Mouse (Mus musculus): ENCODE measurements around the gene Ak3. TPM values are rescaled to one million over a fixed set of nuclear protein-coding genes. Genes with fewer than 3 reads are reported as not detected.
A peak's percentile ranks its signal among the peaks of the same experiment; 100 is the strongest.

Ak3 gene
- 155 and 160 TPM in 2 replicates for polyA plus RNA-seq (2012; rRNA removed)

GRCm38 (mm10) chr19:29047334-29048170, at the start of gene Ak3:
TSS of gene Ak3 (minus strand) at chr19:29047961.
- H3K4me1 ChIP-seq (ENCODE audit: control insufficient read depth, insufficient read depth, low read length), result peaks cover 13% of the 10 kb centered on the region; the same call in 1 of the 2 replicates
- H3K27me3 ChIP-seq (replicated peaks; ENCODE audit: control insufficient read depth, insufficient read depth, low read length), result no peaks in the 10 kb centered on the region
- peak within 1 kb of the TSS; percentile 92 for H3K4me3 ChIP-seq (ENCODE audit: insufficient read depth, low read depth, low read length)
- TF ChIP-seq POLR2A (IDR thresholded peaks at IDR 0.05; ENCODE audit: low read depth, low read length) (no peak), CTCF (conservative IDR thresholded peaks at IDR 0.05; ENCODE audit: insufficient read depth, insufficient read length, low read depth, low read length) (peak; percentile 47)
- H3K27ac ChIP-seq (ENCODE audit: insufficient read depth, low read depth, low read length), result peak within 1 kb of the TSS; percentile 99
- no peaks in the 10 kb centered on the region for H3K36me3 ChIP-seq (ENCODE audit: control insufficient read depth, insufficient read depth, low read length)
- WGBS, result under 1% methylated on average over 68 of the region's 68 CpGs
- peak; percentile 85 for DNase-seq

GRCm38 (mm10) chr19:29092194-29092593, 44.4 kb upstream of the Ak3 start:
- Histone ChIP-seq H3K27ac (ENCODE audit: insufficient read depth, low read depth, low read length) (no peak overlapping the region), H3K4me3 (ENCODE audit: insufficient read depth, low read depth, low read length) (no peak overlapping the region), H3K4me1 (ENCODE audit: control insufficient read depth, insufficient read depth, low read length) (no peaks in the 10 kb centered on the region), H3K36me3 (ENCODE audit: control insufficient read depth, insufficient read depth, low read length) (no peaks in the 10 kb centered on the region), H3K27me3 (replicated peaks; ENCODE audit: control insufficient read depth, insufficient read depth, low read length) (no peaks in the 10 kb centered on the region)
- DNase-seq, result no peak
- TF ChIP-seq POLR2A (IDR thresholded peaks at IDR 0.05; ENCODE audit: low read depth, low read length) (no peak), CTCF (conservative IDR thresholded peaks at IDR 0.05; ENCODE audit: insufficient read depth, insufficient read length, low read depth, low read length) (no peak)

- TF ChIP-seq POLR2A (IDR thresholded peaks at IDR 0.05; ENCODE audit: low read depth, low read length), result no peak
- no peak for TF ChIP-seq CTCF (conservative IDR thresholded peaks at IDR 0.05; ENCODE audit: insufficient read depth, insufficient read length, low read depth, low read length)
- 69% methylated on average over 6 of the region's 6 CpGs for WGBS
- H3K27ac ChIP-seq (ENCODE audit: insufficient read depth, low read depth, low read length), result no peak overlapping the region
- no peak overlapping the region for H3K4me3 ChIP-seq (ENCODE audit: insufficient read depth, low read depth, low read length)
- no peak for DNase-seq
- H3K36me3 ChIP-seq (ENCODE audit: control insufficient read depth, insufficient read depth, low read length), result no peaks in the 10 kb centered on the region
- no peaks in the 10 kb centered on the region for H3K4me1 ChIP-seq (ENCODE audit: control insufficient read depth, insufficient read depth, low read length)
- no peaks in the 10 kb centered on the region for H3K27me3 ChIP-seq (replicated peaks; ENCODE audit: control insufficient read depth, insufficient read depth, low read length)
Observed at GRCm38 (mm10) chr19:29088628-29089027, 40.9 kb upstream of the Ak3 start.

GRCm38 (mm10) chr19:29074802-29075201, 27.0 kb upstream of the Ak3 start:
- H3K4me3 ChIP-seq (ENCODE audit: insufficient read depth, low read depth, low read length), result no peak overlapping the region
- H3K36me3 ChIP-seq (ENCODE audit: control insufficient read depth, insufficient read depth, low read length), result no peaks in the 10 kb centered on the region
- H3K27ac ChIP-seq (ENCODE audit: insufficient read depth, low read depth, low read length), result no peak overlapping the region
- H3K27me3 ChIP-seq (replicated peaks; ENCODE audit: control insufficient read depth, insufficient read depth, low read length), result no peaks in the 10 kb centered on the region
- H3K4me1 ChIP-seq (ENCODE audit: control insufficient read depth, insufficient read depth, low read length), result no peaks in the 10 kb centered on the region
- 44% methylated on average over 6 of the region's 6 CpGs for WGBS
- peak; percentile 56 for DNase-seq
- no peak for TF ChIP-seq POLR2A (IDR thresholded peaks at IDR 0.05; ENCODE audit: low read depth, low read length)
- no peak for TF ChIP-seq CTCF (conservative IDR thresholded peaks at IDR 0.05; ENCODE audit: insufficient read depth, insufficient read length, low read depth, low read length)

- TF ChIP-seq POLR2A (IDR thresholded peaks at IDR 0.05; ENCODE audit: low read depth, low read length) (no peak), CTCF (conservative IDR thresholded peaks at IDR 0.05; ENCODE audit: insufficient read depth, insufficient read length, low read depth, low read length) (no peak)
- H3K27ac ChIP-seq (ENCODE audit: insufficient read depth, low read depth, low read length), result no peak overlapping the region
- no peaks in the 10 kb centered on the region for H3K27me3 ChIP-seq (replicated peaks; ENCODE audit: control insufficient read depth, insufficient read depth, low read length)
- 72% methylated on average over 5 of the region's 5 CpGs for WGBS
- no peak for DNase-seq
- no peaks in the 10 kb centered on the region for H3K36me3 ChIP-seq (ENCODE audit: control insufficient read depth, insufficient read depth, low read length)
- no peak overlapping the region for H3K4me3 ChIP-seq (ENCODE audit: insufficient read depth, low read depth, low read length)
- H3K4me1 ChIP-seq (ENCODE audit: control insufficient read depth, insufficient read depth, low read length), result peaks cover 3% of the 10 kb centered on the region; the same call in 1 of the 2 replicates
Observed at GRCm38 (mm10) chr19:29069195-29069594, 21.4 kb upstream of the Ak3 start.

GRCm38 (mm10) chr19:29066981-29067471, 19.3 kb upstream of the Ak3 start:
- H3K36me3 ChIP-seq (ENCODE audit: control insufficient read depth, insufficient read depth, low read length), result no peaks in the 10 kb centered on the region
- DNase-seq, result peak; percentile 94
- WGBS, result 13% methylated on average over 11 of the region's 11 CpGs
- H3K27me3 ChIP-seq (replicated peaks; ENCODE audit: control insufficient read depth, insufficient read depth, low read length), result no peaks in the 10 kb centered on the region
- peak overlapping the region; percentile 38 for H3K4me3 ChIP-seq (ENCODE audit: insufficient read depth, low read depth, low read length)
- H3K4me1 ChIP-seq (ENCODE audit: control insufficient read depth, insufficient read depth, low read length), result peaks cover 3% of the 10 kb centered on the region; the same call in 1 of the 2 replicates
- H3K27ac ChIP-seq (ENCODE audit: insufficient read depth, low read depth, low read length), result peak overlapping the region; percentile 49
- TF ChIP-seq CTCF (conservative IDR thresholded peaks at IDR 0.05; ENCODE audit: insufficient read depth, insufficient read length, low read depth, low read length), result no peak
- TF ChIP-seq POLR2A (IDR thresholded peaks at IDR 0.05; ENCODE audit: low read depth, low read length), result peak; percentile 50

GRCm38 (mm10) chr19:29064451-29065102, 16.8 kb upstream of the Ak3 start:
- Histone ChIP-seq H3K4me3 (ENCODE audit: insufficient read depth, low read depth, low read length) (no peak overlapping the region), H3K27me3 (replicated peaks; ENCODE audit: control insufficient read depth, insufficient read depth, low read length) (no peaks in the 10 kb centered on the region), H3K36me3 (ENCODE audit: control insufficient read depth, insufficient read depth, low read length) (no peaks in the 10 kb centered on the region), H3K4me1 (ENCODE audit: control insufficient read depth, insufficient read depth, low read length) (peaks cover 3% of the 10 kb centered on the region; the same call in 1 of the 2 replicates), H3K27ac (ENCODE audit: insufficient read depth, low read depth, low read length) (no peak overlapping the region)
- no peak for TF ChIP-seq POLR2A (IDR thresholded peaks at IDR 0.05; ENCODE audit: low read depth, low read length)
- no peak for TF ChIP-seq CTCF (conservative IDR thresholded peaks at IDR 0.05; ENCODE audit: insufficient read depth, insufficient read length, low read depth, low read length)
- 50% methylated on average over 9 of the region's 9 CpGs for WGBS
- DNase-seq, result peak; percentile 25

All from kidney, adult 2 months (tissue).